Mouse (Mus musculus) erythroblast, adult 5-6 weeks (primary cell): ENCODE data around the gene Olfr706. TPM values are rescaled to one million over a fixed set of nuclear protein-coding genes. Genes with fewer than 3 reads are reported as not detected.
"Not testable (repeated sequence)": the region's sequence is repeated elsewhere in the genome, so short reads cannot be mapped to it uniquely, and the experiment has no call there.

Source experiments
- ATAC-seq: replicated peaks from 2 replicates; pipeline ENCODE4 v1.8.0; 2016; ENCODE audit warnings: moderate number of reproducible peaks, mild to moderate bottlenecking, moderate TSS enrichment, inconsistent platforms; ENCODE audit not compliant: poor library complexity, low FRiP score, severe bottlenecking
- total RNA-seq, 2 experiments: library from RNA; stranded (forward) in 1 of 2; stranded (reverse) in 1 of 2; fragments of 150-400 nt in 1 of 2; fragments of 200-764, 138-1000 nt in 1 of 2; gene quantifications; 2 replicates each; pipeline versions ENCODE4 v1.2.3 to v1.2.4; 2015 to 2017; ENCODE audit warnings: low replicate concordance in 2 of 2

Gene Olfr706
- total RNA-seq (2015; ENCODE audit: low replicate concordance), result not detected in 2 replicates
- 0.14 TPM in 1 of 2 replicates, not detected in the other for total RNA-seq (2017; ENCODE audit: low replicate concordance)

GRCm38 (mm10) chr7:106888062-106888461 lies at the start of gene Olfr706:
Gene Olfr706, minus strand, starts transcription at chr7:106888162.
- no peak for ATAC-seq

- no peak for ATAC-seq
Measured at GRCm38 (mm10) chr7:106932119-106932518, 44.2 kb upstream of the Olfr706 start, which contains the start of gene Olfr709-ps1. Gene Olfr709-ps1, minus strand, starts transcription at chr7:106932219.

- not testable (repeated sequence) for ATAC-seq
Measured at GRCm38 (mm10) chr7:106920961-106921360, 33.0 kb upstream of the Olfr706 start.

GRCm38 (mm10) chr7:106907676-106908075 lies 19.7 kb upstream of the Olfr706 start, which contains the start of gene Olfr1532-ps1:
Gene Olfr1532-ps1, plus strand, starts transcription at chr7:106908001.
- no peak for ATAC-seq

GRCm38 (mm10) chr7:106901141-106901540 lies 13.2 kb upstream of the Olfr706 start, which contains the start of gene Olfr707:
Gene Olfr707, minus strand, starts transcription at chr7:106901241.
- ATAC-seq, result not testable (repeated sequence)

GRCm38 (mm10) chr7:106876791-106877190 lies 11.2 kb downstream of the Olfr706 start, which contains the start of gene Olfr705:
Gene Olfr705, minus strand, starts transcription at chr7:106876891.
- ATAC-seq, result no peak

- no peak for ATAC-seq
Measured at GRCm38 (mm10) chr7:106862885-106863284, 25.1 kb downstream of the Olfr706 start, which contains the start of gene Olfr704. Gene Olfr704, plus strand, starts transcription at chr7:106863185.

GRCm38 (mm10) chr7:106843060-106843459 lies 44.9 kb downstream of the Olfr706 start, which contains the start of gene Olfr703:
Gene Olfr703, plus strand, starts transcription at chr7:106843360.
- no peak for ATAC-seq

GRCm38 (mm10) chr7:106833793-106834192 lies 54.2 kb downstream of the Olfr706 start, which contains the start of gene Olfr702:
Gene Olfr702, minus strand, starts transcription at chr7:106833893.
- ATAC-seq, result no peak

Other genes starting within 250 kb of the Olfr706 start
- gene Olfr693, start 207.6 kb downstream of the Olfr706 start, total RNA-seq (2015; ENCODE audit: low replicate concordance), result not detected in 2 replicates
- gene Olfr693, start 207.6 kb downstream of the Olfr706 start, total RNA-seq (2017; ENCODE audit: low replicate concordance), result 0.14 TPM in 1 of 2 replicates, not detected in the other
- gene Olfr694, start 196.3 kb downstream of the Olfr706 start, total RNA-seq (2015; ENCODE audit: low replicate concordance), result not detected in 2 replicates
- gene Olfr694, start 196.3 kb downstream of the Olfr706 start, total RNA-seq (2017; ENCODE audit: low replicate concordance), result not detected in 2 replicates
- gene Olfr695, start 171.8 kb downstream of the Olfr706 start, total RNA-seq (2015; ENCODE audit: low replicate concordance), result not detected in 2 replicates
- not detected in 2 replicates for gene Olfr695, start 171.8 kb downstream of the Olfr706 start, total RNA-seq (2017; ENCODE audit: low replicate concordance)
- gene Olfr697, start 145.7 kb downstream of the Olfr706 start, total RNA-seq (2015; ENCODE audit: low replicate concordance), result not detected in 2 replicates
- gene Olfr697, start 145.7 kb downstream of the Olfr706 start, total RNA-seq (2017; ENCODE audit: low replicate concordance), result not detected in 2 replicates
- not detected in 2 replicates for gene Olfr698, start 132.8 kb downstream of the Olfr706 start, total RNA-seq (2015; ENCODE audit: low replicate concordance)
- not detected in 2 replicates for gene Olfr698, start 132.8 kb downstream of the Olfr706 start, total RNA-seq (2017; ENCODE audit: low replicate concordance)
- not detected in 2 replicates for gene Olfr699, start 95.0 kb downstream of the Olfr706 start, total RNA-seq (2015; ENCODE audit: low replicate concordance)
- gene Olfr699, start 95.0 kb downstream of the Olfr706 start, total RNA-seq (2017; ENCODE audit: low replicate concordance), result not detected in 2 replicates
- gene Olfr700, start 79.3 kb downstream of the Olfr706 start, total RNA-seq (2015; ENCODE audit: low replicate concordance), result not detected in 2 replicates
- gene Olfr700, start 79.3 kb downstream of the Olfr706 start, total RNA-seq (2017; ENCODE audit: low replicate concordance), result not detected in 2 replicates
- gene Olfr701, start 74.0 kb downstream of the Olfr706 start, total RNA-seq (2015; ENCODE audit: low replicate concordance), result not detected in 2 replicates
- 0.28 TPM in 1 of 2 replicates, not detected in the other for gene Olfr701, start 74.0 kb downstream of the Olfr706 start, total RNA-seq (2017; ENCODE audit: low replicate concordance)
- gene Olfr702, start 54.3 kb downstream of the Olfr706 start, total RNA-seq (2015; ENCODE audit: low replicate concordance), result not detected in 2 replicates
- gene Olfr702, start 54.3 kb downstream of the Olfr706 start, total RNA-seq (2017; ENCODE audit: low replicate concordance), result not detected in 2 replicates
- not detected in 2 replicates for gene Olfr703, start 44.8 kb downstream of the Olfr706 start, total RNA-seq (2015; ENCODE audit: low replicate concordance)
- gene Olfr703, start 44.8 kb downstream of the Olfr706 start, total RNA-seq (2017; ENCODE audit: low replicate concordance), result not detected in 2 replicates
- not detected in 2 replicates for gene Olfr704, start 25.0 kb downstream of the Olfr706 start, total RNA-seq (2015; ENCODE audit: low replicate concordance)
- not detected in 2 replicates for gene Olfr704, start 25.0 kb downstream of the Olfr706 start, total RNA-seq (2017; ENCODE audit: low replicate concordance)
- gene Olfr705, start 11.3 kb downstream of the Olfr706 start, total RNA-seq (2015; ENCODE audit: low replicate concordance), result not detected in 2 replicates
- gene Olfr705, start 11.3 kb downstream of the Olfr706 start, total RNA-seq (2017; ENCODE audit: low replicate concordance), result not detected in 2 replicates
- not detected in 2 replicates for gene Olfr707, start 13.1 kb upstream of the Olfr706 start, total RNA-seq (2015; ENCODE audit: low replicate concordance)
- not detected in 2 replicates for gene Olfr707, start 13.1 kb upstream of the Olfr706 start, total RNA-seq (2017; ENCODE audit: low replicate concordance)
- gene Olfr1532-ps1, start 19.8 kb upstream of the Olfr706 start, total RNA-seq (2015; ENCODE audit: low replicate concordance), result not detected in 2 replicates
- gene Olfr1532-ps1, start 19.8 kb upstream of the Olfr706 start, total RNA-seq (2017; ENCODE audit: low replicate concordance), result not detected in 2 replicates
- gene Olfr709-ps1, start 44.1 kb upstream of the Olfr706 start, total RNA-seq (2015; ENCODE audit: low replicate concordance), result not detected in 2 replicates
- not detected in 2 replicates for gene Olfr709-ps1, start 44.1 kb upstream of the Olfr706 start, total RNA-seq (2017; ENCODE audit: low replicate concordance)
- not detected in 2 replicates for gene Olfr710, start 60.1 kb upstream of the Olfr706 start, total RNA-seq (2015; ENCODE audit: low replicate concordance)
- not detected in 2 replicates for gene Olfr710, start 60.1 kb upstream of the Olfr706 start, total RNA-seq (2017; ENCODE audit: low replicate concordance)
- not detected in 2 replicates for gene Olfr6, start 75.8 kb upstream of the Olfr706 start, total RNA-seq (2015; ENCODE audit: low replicate concordance)
- gene Olfr6, start 75.8 kb upstream of the Olfr706 start, total RNA-seq (2017; ENCODE audit: low replicate concordance), result not detected in 2 replicates
- gene Olfr711, start 87.3 kb upstream of the Olfr706 start, total RNA-seq (2015; ENCODE audit: low replicate concordance), result not detected in 2 replicates
- not detected in 2 replicates for gene Olfr711, start 87.3 kb upstream of the Olfr706 start, total RNA-seq (2017; ENCODE audit: low replicate concordance)
- gene Olfr2, start 117.9 kb upstream of the Olfr706 start, total RNA-seq (2015; ENCODE audit: low replicate concordance), result not detected in 2 replicates
- not detected in 2 replicates for gene Olfr2, start 117.9 kb upstream of the Olfr706 start, total RNA-seq (2017; ENCODE audit: low replicate concordance)
- not detected in 2 replicates for gene Olfr713, start 143.0 kb upstream of the Olfr706 start, total RNA-seq (2015; ENCODE audit: low replicate concordance)
- not detected in 2 replicates for gene Olfr713, start 143.0 kb upstream of the Olfr706 start, total RNA-seq (2017; ENCODE audit: low replicate concordance)
- not detected in 2 replicates for gene Olfr714, start 182.8 kb upstream of the Olfr706 start, total RNA-seq (2015; ENCODE audit: low replicate concordance)
- gene Olfr714, start 182.8 kb upstream of the Olfr706 start, total RNA-seq (2017; ENCODE audit: low replicate concordance), result not detected in 2 replicates
- gene Olfr17, start 205.1 kb upstream of the Olfr706 start, total RNA-seq (2015; ENCODE audit: low replicate concordance), result not detected in 2 replicates
- gene Olfr17, start 205.1 kb upstream of the Olfr706 start, total RNA-seq (2017; ENCODE audit: low replicate concordance), result 0.56 TPM in 1 of 2 replicates, not detected in the other
- gene Olfr715b, start 222.2 kb upstream of the Olfr706 start, total RNA-seq (2015; ENCODE audit: low replicate concordance), result not detected in 2 replicates
- gene Olfr715b, start 222.2 kb upstream of the Olfr706 start, total RNA-seq (2017; ENCODE audit: low replicate concordance), result not detected in 2 replicates
- gene Olfr715, start 242.9 kb upstream of the Olfr706 start, total RNA-seq (2015; ENCODE audit: low replicate concordance), result not detected in 2 replicates
- not detected in 2 replicates for gene Olfr715, start 242.9 kb upstream of the Olfr706 start, total RNA-seq (2017; ENCODE audit: low replicate concordance)